Mouse (Mus musculus) CH12F3 (cell line): ENCODE results near the gene Klc1.

Experiments
- in situ Hi-C: fragments of 300-500 bp; cut with MboI; formaldehyde crosslinking; loops from 2 replicates; pipeline ENCODE4 v1.14.3; 2020; ENCODE audit warnings: low sequenced_read_pairs

The Klc1 gene

GRCm38 (mm10) chr12:111741338-111741737 is 17.3 kb upstream of the Klc1 start:
- in situ Hi-C loops, result no loop called here

- in situ Hi-C loops, result no loop called here
Measured at GRCm38 (mm10) chr12:111743419-111743818, 15.2 kb upstream of the Klc1 start.

DNA sequence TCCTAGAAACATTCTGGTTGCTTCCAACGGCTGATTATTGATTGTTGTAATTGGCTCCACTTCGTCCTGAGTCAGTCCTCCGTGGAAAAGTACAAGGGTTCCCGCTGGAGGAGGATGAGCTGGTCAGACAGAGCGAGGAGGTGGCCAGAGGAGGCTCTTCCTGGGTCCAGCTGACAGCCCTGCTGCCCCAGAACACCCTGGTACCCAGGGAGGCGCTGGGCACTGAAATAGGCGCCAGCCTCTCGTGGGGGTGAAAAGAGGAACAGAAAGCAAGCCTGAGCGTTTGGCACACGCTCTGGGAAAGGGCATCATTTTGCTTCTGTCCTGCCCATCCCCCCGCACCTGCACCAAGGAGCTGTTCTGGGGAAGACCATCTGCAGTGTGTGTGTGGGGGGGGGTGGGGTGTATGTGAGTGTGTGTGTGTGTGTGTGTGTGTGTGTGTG is 14.6 kb upstream of the Klc1 start:
- in situ Hi-C loops, result no loop called here

GRCm38 (mm10) chr12:111745274-111745673 is 13.4 kb upstream of the Klc1 start:
- in situ Hi-C loops, result no loop called here

GRCm38 (mm10) chr12:111746091-111746490 is 12.6 kb upstream of the Klc1 start:
- in situ Hi-C loops, result no loop called here

- in situ Hi-C loops, result no loop called here
Measured at GRCm38 (mm10) chr12:111747421-111747820, 11.2 kb upstream of the Klc1 start.

- in situ Hi-C loops, result no loop called here
Measured at GRCm38 (mm10) chr12:111750739-111751138, 7.9 kb upstream of the Klc1 start.

DNA sequence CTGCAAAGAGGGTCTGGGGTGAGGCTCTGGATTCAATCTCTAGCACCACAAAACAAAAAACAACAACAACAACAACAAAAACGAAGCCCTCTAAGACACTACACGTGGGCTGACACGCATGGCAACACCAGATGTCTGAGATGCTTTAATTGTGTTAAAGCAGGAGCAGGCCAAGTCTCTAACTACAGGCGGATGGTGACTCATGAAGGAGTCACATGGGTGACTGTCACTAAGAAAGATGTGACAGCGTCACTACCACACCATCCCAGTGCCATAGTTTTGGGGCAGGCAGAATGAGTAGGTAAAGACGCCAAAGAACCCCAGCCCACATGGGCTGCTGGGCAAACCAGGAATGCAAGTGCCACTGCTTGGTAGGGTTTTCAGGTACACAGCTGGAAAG is 6.2 kb upstream of the Klc1 start:
- in situ Hi-C loops, result no loop called here

- in situ Hi-C loops, result no loop called here
Measured at GRCm38 (mm10) chr12:111753347-111753746, 5.3 kb upstream of the Klc1 start.

GRCm38 (mm10) chr12:111754710-111755109 is 3.9 kb upstream of the Klc1 start:
- in situ Hi-C loops, result no loop called here

GRCm38 (mm10) chr12:111755231-111755630 is 3.4 kb upstream of the Klc1 start:
- in situ Hi-C loops, result no loop called here

DNA sequence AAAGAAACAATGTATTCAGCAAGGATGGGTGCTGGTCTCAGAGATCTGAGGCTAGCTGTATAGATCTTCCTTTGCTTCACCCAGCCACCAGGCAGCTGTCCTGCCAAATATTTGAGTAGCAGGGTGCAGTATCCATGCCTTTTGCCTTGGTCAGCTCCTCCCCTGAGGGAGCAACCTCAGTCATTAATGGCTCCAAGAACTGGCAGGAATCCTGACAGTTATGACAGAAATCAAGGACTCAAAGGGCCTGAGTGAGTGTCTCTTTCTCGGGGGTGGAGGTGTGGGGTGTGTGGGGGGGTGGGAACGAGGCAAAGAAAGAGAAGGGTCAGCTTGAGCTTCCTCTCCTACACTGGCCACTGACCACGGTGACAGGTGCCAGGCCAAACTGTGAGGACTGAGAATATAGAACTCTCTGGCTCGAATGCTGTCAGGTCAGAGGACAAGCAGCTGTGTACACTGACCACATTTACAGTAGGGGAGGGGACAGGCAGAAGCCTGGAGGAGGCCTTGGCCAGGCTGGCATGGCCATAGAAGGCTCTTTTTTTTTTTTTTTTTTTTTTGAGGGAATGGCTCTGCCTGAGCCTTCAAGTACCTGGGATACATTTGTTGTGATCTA is 2.5 kb upstream of the Klc1 start:
- in situ Hi-C loops, result no loop called here

- in situ Hi-C loops, result no loop called here
Measured at GRCm38 (mm10) chr12:111756698-111757082, 2.0 kb upstream of the Klc1 start.

- in situ Hi-C loops, result no loop called here
Measured at GRCm38 (mm10) chr12:111757561-111758325, 906 bp upstream of the Klc1 start.

DNA sequence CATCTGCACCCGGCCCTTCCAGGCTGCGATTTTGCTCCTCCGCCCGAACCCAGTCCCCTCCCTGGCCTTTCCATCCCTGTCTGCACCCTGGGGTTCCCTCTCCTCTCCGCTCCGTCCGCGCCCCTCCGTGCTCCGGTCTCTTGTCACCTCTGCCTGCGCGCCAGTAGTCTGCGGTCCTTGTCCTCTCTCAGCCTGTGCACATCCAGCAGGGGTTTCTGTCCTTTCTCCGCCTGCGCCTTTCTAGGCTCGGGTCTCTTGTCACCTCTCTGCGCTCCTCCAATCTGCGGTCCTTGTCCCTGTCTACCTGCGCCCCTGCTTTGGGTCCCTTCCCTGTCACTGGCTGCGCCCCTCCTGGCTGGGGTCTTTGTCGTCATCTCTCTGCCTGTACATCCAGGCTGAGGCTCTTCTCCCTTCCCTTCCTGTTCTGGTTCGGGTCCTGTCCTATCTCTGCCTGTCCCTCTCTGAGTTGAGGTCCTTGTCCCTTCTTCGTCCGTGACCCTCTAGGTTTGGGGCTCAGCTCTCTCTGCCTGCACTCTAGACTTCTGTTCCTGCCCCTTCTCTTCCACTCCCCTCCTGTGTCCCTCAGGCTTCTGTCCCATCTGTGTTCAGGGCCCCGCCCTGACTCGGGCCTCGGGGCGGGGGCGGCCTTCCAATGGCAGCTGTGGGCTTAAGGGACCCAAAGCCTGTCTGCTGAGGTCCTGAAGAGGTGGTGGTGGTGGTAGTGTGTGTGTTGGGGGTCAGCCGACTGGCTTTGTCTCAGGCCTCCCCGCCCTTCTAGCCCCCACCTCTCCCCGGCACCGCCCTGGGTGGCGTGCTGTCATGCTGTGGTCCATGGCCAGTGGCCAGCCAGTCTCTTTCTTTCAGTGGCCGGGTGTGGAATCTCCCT is 770 bp downstream of the Klc1 start:
- in situ Hi-C loops, result no loop called here

- in situ Hi-C loops, result no loop called here
Measured at GRCm38 (mm10) chr12:111760306-111760908, 1.8 kb downstream of the Klc1 start.

DNA sequence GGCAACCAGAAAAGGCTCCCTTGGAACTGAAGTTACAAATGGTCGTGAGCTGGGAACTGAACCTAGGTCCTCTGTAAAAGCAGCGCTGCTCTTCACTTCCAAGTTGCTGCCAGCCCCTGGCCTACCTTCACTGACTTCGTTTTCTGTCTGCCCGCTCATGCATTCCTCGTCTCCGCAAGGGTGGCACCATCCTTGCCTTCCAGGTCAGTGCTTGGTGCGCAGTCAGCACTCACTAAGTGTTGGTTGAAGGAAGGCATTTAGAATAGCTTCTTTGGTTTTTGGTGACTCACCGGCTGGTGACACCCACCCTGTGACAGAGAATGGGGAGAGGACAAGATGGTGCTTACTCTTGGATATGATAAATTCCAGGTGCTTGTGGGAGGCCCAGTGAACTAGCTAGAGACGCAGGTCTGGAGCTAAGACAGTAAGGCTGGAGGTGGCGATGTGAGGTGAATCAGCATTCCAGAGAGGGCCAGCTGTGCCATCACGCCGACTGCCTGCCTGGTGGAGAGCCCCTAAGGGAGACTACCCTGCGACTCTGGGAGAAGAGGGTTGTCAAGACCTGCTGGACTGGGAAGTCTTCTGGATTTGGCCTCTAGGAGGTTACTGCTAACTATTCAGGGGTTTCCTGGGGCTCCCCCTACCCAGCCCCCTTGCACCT is 4.1 kb downstream of the Klc1 start:
- in situ Hi-C loops, result no loop called here

- in situ Hi-C loops, result no loop called here
Measured at GRCm38 (mm10) chr12:111766313-111767236, 7.9 kb downstream of the Klc1 start.

GRCm38 (mm10) chr12:111768322-111768928 is 9.8 kb downstream of the Klc1 start:
- in situ Hi-C loops, result no loop called here
